Mouse (Mus musculus): ENCODE measurements at regions not wholly inside any gene's neighbourhood (a gene's known extent, or its start where the extent isn't known, plus 50 kb on each side); places are given as distances from the start of the nearest gene placed in this dataset.

DNA sequence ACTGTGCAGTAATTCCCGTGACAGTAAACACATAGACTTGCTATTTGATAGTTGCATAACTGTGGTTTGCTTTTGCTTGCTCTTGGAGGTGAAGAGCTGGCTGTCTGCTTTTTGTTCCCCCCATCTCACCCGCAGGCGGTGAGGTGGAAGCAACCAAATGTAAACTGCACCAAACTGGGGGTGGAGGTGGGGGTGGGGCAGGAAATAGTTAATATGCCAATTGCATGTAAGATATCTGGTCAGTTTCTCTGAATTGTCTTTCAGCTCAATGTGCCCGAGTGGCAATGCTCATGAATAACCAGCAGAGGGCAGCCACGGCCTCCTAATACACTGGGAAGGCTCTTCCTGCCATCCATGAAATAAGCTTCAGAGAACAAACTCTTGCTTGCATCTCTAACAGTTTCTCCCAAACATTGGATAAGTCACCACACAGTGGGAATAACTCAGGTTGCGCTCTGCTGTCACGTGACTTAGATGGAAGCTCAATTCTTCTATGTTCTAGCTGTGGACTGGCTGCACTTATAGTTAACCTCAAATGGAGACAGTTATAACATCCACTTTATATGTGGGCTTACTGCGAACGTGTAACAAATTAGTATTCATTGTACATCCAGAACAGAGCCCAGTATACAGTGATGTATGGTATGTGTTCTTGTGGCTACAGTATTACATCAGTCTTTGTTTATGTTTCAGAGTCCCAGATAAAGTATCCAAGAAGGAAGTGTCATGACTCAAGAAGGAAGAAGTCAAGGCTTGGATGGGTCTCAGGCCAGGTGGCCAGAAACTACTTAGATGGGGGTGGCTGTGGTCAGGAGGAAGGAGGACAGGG lies 62.0 kb upstream of the Egflam start:
- intact Hi-C loops (cut with DNase I): loop anchor here (1.0 to 10.0 kb wide), 3 partner anchors 352 to 635 kb away; partner anchors contain the start of gene Wdr70
- DNase-seq (ENCODE audit: low spot score): no peak

DNA sequence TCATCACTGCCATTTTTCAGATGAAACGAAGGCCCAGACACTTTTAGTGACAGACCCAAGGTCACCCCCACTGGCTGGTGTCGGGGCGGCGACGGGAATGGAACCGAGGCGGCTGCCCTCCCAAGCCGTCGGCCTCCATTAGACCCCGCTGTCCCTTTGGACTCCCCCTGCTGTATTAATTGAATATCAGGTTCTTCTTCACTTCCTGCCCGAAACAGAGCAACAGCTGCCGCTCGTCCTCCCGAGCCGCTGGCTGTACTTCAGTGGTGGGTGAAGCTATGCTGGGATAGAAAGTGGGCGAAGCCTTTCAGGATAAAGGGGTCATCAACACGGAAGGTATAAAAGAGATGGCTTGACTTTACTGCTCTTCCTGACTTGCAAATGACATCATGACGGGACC lies 64.4 kb upstream of the Egflam start:
- intact Hi-C loops (cut with DNase I): loop anchor here (5.0 to 10.0 kb wide), 2 partner anchors 580 to 632 kb away; partner anchors contain the start of gene Wdr70
- DNase-seq (ENCODE audit: low spot score): no peak

GRCm38 (mm10) chr15:7463444-7464350 lies 65.5 kb upstream of the Egflam start:
- DNase-seq (ENCODE audit: low spot score): no peak
- intact Hi-C loops (cut with DNase I): loop anchor here (5.0 to 10.0 kb wide), 2 partner anchors 579 to 631 kb away; partner anchors contain the start of gene Wdr70

DNA sequence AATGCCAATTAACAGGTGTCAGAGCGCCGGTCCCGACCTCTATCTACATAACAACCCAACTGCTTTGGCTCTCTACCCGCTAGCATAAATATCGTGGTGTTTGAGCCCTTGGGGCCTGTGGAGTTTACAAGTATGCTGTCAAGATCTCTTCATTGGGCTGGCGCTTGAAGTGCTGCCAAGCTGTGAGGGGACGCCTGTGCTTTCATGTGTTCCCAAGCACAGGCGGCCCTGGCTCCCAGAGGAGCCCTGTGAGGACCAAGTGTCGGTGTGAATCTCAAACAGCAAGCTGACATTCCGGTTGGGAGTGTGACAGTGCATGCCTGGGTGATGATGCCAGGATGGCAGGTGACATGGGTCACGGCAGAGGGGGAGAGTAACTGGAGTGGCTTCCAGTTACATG lies 82.0 kb upstream of the Egflam start:
- intact Hi-C loops (cut with DNase I): loop anchor here (5.0 kb wide), 1 partner anchor 332 kb away; the partner anchor contains the start of gene Gdnf
- DNase-seq (ENCODE audit: low spot score): no peak

DNA sequence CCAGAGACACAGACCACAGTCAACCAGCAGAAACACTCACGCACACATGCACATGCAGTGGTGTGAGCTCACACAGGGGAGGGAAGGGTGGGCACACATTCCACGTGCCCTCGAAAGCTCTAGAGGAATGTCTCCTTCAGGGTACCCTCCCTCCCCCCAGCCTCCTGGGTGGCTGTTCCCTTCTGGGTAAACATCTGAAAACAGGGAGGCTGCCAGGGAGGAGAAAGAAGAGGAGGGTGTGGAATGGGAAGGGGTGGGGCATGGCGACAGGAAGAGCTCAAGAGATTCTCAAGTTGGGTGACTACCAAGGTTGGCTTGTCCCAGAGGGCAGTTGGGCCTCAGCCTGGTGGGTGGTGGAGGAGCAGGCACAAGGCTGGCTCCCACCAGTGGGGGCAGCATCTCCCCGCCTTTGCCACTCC lies 82.6 kb upstream of the Egflam start:
- DNase-seq (ENCODE audit: low spot score): no peak
- intact Hi-C loops (cut with DNase I): loop anchor here (5.0 kb wide), 1 partner anchor 332 kb away; the partner anchor contains the start of gene Gdnf

DNA sequence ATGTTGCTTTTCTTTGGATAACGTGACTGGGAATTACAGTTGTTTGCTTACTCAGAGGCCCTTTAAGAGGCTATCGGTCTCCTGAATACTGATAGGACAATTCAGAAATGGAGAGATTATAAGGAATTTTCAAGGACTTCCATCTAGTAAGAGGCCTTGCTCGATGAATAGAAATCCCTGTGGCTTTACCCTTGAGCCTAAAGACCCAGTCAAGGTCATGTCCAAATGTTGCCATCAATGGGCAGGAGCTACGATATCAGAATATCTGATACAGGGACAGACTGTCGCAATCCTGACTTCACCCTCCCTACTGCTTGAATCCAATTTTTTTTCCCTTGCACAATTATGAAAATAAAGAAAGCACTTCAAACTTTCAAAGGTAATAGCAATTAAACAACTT lies 85.5 kb upstream of the Egflam start:
- intact Hi-C loops (cut with DNase I): loop anchor here (5.0 kb wide), 1 partner anchor 329 kb away; the partner anchor contains the start of gene Gdnf
- DNase-seq (ENCODE audit: low spot score): no peak

DNA sequence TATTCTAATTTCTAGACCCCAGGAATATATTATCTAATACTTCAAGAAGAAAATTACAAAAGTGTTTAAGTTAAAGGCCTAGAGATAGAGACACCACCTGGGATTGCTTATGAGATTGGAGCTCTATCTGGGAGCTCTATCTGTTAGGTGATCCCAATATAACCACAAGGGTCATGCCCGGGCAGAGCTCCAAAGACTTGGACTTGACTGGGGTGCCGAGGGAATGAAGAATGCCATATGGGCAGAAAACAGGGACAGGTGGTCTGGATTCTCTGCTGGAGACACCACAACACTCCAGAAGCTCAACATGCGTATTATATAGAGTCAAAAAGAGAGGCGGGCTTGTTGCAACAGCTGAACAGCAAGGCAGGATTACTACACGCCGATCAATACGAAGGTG lies 92.9 kb upstream of the Egflam start:
- intact Hi-C loops (cut with DNase I): no loop called here

GRCm38 (mm10) chr15:7493126-7493669 lies 95.0 kb upstream of the Egflam start:
- DNase-seq (ENCODE audit: low spot score): no peak
- intact Hi-C loops (cut with DNase I): no loop called here

More for the DNA sequence above, 92.9 kb upstream of the Egflam start:
- no peak for DNase-seq (ENCODE audit: low spot score)

DNA sequence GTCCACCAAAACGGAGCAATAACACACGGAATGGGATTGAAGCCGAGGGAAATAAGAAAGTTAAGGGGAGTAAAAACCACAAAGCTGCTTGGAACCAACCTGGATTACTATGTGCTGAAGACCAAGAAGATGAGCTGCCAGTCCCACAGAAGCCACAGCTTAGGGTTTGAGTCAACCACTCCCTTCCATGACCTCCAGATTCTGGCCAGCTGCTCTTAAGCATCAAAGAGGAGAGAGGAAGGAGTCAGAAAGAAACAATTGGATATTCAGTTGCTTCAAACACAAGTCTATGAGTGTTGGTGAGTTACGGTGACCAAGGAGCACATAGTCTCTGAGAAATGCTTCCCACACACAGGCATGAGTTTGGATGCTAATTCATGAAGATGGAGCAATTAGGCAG lies 99.7 kb upstream of the Egflam start:
- no peak for DNase-seq (ENCODE audit: low spot score)
- intact Hi-C loops (cut with DNase I): no loop called here

GRCm38 (mm10) chr15:7508535-7508934 lies 110.3 kb upstream of the Egflam start:
- intact Hi-C loops (cut with DNase I): no loop called here
- no peak for DNase-seq (ENCODE audit: low spot score)

GRCm38 (mm10) chr15:7514743-7515273 lies 116.6 kb upstream of the Egflam start:
- DNase-seq (ENCODE audit: low spot score): no peak
- intact Hi-C loops (cut with DNase I): no loop called here

- intact Hi-C loops (cut with DNase I): no loop called here
- DNase-seq (ENCODE audit: low spot score): no peak
These were observed 123.4 kb upstream of the Egflam start for GRCm38 (mm10) chr15:7521611-7522010.

DNA sequence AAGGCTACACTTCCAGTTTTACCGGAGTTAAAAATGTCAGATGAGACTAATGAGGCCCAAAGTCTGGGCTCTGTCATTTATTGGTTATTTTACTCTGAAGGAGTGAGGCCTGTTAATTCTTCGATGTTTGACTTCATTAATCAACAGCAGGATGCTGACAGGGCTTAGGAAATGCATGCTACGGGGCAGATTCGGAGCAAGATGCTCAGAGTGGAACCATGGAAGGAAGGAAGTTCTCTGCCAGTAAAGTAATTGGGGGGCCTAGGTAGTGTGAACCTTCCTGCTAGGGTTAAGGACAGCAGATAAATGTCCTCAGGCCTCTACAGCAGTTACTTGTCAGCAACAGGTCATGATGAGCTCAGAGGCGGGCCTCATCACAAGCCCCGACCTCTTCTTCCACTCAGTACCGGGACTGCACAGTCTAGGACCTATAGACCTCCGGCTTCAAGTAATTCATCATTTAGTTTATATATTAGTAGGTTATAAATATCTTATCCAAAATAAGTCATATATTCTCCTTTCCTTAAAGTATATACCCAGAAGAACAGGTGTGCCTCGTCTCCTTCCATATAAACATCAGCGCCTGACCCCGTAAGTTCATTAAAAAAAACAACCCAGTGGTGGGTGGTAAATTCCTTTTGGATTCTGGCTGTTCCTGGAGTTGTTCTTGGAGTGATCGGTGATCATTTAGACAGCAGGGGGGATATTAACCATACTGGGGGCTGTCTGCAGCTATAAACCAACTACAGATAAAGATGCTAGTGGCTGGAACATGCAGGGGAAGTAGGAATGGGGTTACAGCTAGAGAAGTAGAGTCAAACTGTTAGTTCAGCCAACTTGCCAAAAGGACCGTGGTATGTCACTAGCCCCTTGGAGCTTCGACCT lies 124.9 kb upstream of the Egflam start:
- intact Hi-C loops (cut with DNase I): no loop called here
- DNase-seq (ENCODE audit: low spot score): no peak

- no peak for DNase-seq (ENCODE audit: low spot score)
- intact Hi-C loops (cut with DNase I): no loop called here
These were observed 132.9 kb upstream of the Egflam start for GRCm38 (mm10) chr15:7530959-7531588.

DNA sequence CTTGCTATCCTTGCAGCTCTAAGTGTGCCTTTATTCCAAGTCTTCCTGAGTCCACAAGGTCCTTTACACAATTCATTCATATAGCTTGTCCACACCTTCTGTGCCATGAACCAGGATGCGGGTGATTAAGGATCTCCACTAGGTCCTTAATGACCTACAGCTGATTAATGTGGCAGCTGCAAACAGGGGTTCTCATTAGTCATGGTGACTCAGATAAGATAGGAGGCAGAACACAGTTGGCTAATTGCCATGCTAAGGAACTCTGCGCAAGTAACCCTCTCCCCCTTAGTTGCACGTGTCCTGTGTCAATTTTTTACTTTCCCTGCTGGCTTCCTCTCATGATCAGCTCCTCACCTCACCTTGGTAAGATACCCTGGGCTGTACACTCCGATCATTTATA lies 139.7 kb upstream of the Egflam start:
- intact Hi-C loops (cut with DNase I): no loop called here
- no peak for DNase-seq (ENCODE audit: low spot score)

GRCm38 (mm10) chr15:7553190-7553895 lies 155.1 kb upstream of the Egflam start:
- intact Hi-C loops (cut with DNase I): no loop called here
- no peak for DNase-seq (ENCODE audit: low spot score)

DNA sequence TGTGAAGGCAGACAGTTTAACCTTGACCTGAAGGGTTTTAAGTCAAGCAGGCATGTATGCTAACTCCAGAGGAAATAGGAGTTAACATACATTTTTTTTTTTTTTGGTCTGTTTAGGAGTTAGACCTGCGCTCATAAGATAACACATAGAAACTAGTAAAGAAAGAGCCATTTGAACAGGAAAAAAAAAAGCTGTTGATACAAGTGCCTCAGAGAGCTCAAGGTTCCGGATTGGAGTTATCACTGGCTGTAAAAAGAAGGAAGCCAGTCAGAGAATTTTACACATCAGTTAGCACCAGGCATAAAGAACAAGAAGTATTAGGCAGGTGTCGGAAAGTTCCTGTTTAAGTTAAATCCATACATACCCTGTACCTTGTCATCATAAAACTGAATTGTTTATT lies 156.2 kb upstream of the Egflam start:
- no peak for DNase-seq (ENCODE audit: low spot score)
- intact Hi-C loops (cut with DNase I): no loop called here

DNA sequence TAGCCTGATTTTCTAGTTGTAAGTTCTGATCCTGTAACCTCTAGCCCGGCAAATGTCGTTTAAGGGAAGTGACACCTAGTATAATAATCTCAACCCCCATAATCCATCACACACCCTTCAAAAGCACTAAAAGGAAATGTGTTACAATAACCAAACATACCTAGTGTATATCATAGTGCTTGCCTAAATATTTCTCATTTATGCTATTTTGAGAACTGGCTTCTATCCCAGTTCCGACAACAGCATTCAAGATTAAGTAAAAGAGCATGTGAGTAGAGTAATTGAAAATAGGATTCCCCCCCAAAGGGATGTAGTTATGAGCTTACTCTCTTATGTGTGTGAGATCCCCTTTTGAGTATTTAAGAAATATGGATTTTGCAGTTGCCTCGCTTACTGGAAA lies 165.1 kb upstream of the Egflam start:
- DNase-seq (ENCODE audit: low spot score): no peak
- intact Hi-C loops (cut with DNase I): no loop called here
